Mouse (Mus musculus) right cerebral cortex, adult 18-20 months (tissue): Measurements from ENCODE around the gene Acoxl.

Experiments
- DNase-seq: peaks from one replicate; pipeline ENCODE4 v3.0.0; 2022; ENCODE audit warnings: mixed read lengths

Acoxl gene

GRCm38 (mm10) chr2:128152845-128153550, 314.3 kb downstream of the Acoxl start:
- no peak for DNase-seq

- no peak for DNase-seq
Measured at GRCm38 (mm10) chr2:128153551-128153910, 314.9 kb downstream of the Acoxl start.

GRCm38 (mm10) chr2:128155412-128156066, 316.9 kb downstream of the Acoxl start:
- DNase-seq = no peak

GRCm38 (mm10) chr2:128156067-128156462, 317.4 kb downstream of the Acoxl start:
- DNase-seq = no peak

- DNase-seq = no peak
Measured at GRCm38 (mm10) chr2:128156557-128157412, 318.1 kb downstream of the Acoxl start.

- no peak for DNase-seq
Measured at GRCm38 (mm10) chr2:128158734-128159410, 320.2 kb downstream of the Acoxl start.

- DNase-seq = no peak
Measured at GRCm38 (mm10) chr2:128159619-128160125, 321.0 kb downstream of the Acoxl start.

- DNase-seq = no peak
Measured at GRCm38 (mm10) chr2:128163177-128163576, 324.5 kb downstream of the Acoxl start.

- DNase-seq = peak; percentile 52
Measured at GRCm38 (mm10) chr2:128166623-128167423, 328.1 kb downstream of the Acoxl start.

GRCm38 (mm10) chr2:128167930-128168329, 329.3 kb downstream of the Acoxl start:
- DNase-seq = no peak

- DNase-seq = no peak
Measured at GRCm38 (mm10) chr2:128169486-128169885, 330.8 kb downstream of the Acoxl start.

GRCm38 (mm10) chr2:128169972-128170371, 331.3 kb downstream of the Acoxl start:
- DNase-seq = no peak

GRCm38 (mm10) chr2:128170614-128171013, 331.9 kb downstream of the Acoxl start:
- no peak for DNase-seq

GRCm38 (mm10) chr2:128172266-128172665, 333.6 kb downstream of the Acoxl start:
- peak; percentile 29 for DNase-seq
